Mouse (Mus musculus) lung, postnatal 36 days (tissue): ENCODE results near the gene Adcyap1r1.

ENCODE experiments used
- DNase-seq: peaks from one replicate; pipeline ENCODE4 v3.0.0; 2022; ENCODE audit warnings: mixed read lengths

The Adcyap1r1 gene

DNA sequence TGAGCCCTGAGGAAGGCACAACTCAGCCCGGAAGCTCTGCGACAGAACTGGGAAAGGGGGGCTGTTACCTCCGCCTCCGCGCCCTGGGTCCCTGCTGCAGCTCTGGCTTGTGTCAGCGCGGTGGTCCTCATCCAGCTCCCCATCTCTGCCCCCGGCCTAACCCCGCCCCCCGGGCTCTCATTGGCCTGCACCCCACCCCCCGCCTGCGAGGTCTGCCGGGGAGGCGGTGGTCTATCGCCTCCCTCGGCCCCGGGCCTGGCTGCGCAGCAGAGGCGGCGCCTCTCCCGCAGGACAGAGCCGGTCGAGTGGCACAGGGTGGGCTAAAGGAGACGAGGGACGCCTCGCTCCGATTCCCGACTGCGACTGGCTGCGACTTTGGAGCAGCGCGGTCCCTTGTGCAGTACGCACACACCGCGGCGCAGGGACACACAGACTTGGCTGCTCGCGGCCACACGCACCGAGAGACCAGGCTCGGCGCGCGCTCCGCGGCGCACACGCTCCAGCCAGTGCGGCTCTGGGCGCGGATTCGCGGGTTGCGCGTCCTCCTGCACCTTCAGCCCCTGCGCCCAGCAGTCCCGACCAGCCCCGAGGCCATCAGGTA, at the start of gene Adcyap1r1:
TSS of gene Adcyap1r1 (plus strand) at position 208 of the 601 bp plus-strand sequence.
- no peak for DNase-seq

DNA sequence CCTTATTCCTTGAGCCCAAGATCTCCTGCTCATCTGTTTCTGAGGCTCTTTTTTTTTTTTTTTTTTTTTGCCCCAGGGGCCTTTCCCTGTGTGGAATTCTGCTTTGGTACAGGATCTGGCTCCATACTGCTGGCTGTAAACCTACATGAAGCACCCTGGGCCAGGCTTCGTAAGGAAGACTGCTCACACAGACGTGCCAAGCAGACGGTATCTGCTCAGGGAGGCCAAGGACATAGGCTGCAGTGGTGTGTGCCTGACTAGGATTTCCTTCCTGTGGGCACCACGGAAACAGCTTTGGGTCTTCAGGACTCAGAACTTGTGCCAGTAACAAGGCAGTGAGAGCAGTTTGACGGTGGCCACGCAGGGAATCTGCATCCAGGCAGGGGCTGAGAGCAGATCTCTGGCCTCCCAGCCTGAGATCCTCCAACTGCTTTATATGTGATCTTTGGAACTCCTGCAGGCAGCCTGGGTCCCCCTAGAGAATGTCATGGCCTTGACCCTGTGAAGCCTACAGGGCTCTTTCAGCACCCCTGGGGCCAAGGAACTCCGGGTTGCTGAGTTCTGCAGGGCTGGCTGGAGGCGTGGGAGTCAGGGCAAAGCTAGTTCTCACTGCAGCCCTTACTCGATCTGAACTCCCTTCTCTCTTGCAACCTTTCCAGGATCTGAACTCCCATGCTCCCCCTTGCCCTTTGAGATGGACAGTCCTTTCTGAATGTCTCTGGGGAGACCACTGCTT, 49.6 kb upstream of the Adcyap1r1 start:
- no peak for DNase-seq

DNA sequence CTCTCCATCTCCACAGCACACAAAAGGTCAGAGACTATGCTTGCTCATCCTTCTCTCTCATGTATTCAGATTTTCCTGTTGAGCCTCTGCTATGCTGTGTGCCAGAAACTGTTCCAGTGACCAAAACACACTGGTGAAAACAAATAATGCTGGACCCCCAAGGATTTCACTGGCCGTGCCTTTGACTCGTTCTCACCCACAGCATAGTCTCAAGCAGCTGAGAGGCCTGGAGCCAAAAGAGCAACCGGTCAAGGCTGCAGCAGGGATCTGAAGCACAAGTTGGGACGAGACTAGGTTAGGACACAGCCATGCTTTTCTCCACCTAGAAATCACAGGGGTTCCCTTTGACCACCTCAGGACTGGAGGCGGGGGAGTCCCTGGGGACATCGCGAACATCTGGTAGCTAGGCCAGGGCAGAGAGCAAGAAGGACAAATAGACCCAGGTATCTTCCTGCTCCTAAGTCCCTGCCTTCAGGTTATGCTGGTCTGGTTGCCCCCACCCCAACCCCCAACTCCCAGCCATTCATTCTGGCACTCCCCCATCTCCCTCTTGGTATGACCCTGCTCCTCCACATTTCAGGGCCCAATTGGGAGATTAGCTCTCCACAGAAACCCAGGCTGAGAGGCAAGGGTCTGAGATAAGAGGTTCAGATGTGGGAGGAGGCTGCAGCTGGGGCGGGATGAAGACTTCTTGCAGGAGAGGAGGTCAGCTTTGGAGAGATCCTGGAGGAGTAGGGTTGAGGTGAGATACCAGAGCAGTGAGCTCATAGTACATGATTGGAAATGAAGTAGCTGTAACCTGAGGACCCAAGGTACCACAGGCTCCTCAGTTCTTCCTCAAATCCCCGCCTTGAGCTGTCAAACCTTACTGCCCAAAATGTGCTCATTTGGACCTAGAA, 48.1 kb upstream of the Adcyap1r1 start:
- no peak for DNase-seq

DNA sequence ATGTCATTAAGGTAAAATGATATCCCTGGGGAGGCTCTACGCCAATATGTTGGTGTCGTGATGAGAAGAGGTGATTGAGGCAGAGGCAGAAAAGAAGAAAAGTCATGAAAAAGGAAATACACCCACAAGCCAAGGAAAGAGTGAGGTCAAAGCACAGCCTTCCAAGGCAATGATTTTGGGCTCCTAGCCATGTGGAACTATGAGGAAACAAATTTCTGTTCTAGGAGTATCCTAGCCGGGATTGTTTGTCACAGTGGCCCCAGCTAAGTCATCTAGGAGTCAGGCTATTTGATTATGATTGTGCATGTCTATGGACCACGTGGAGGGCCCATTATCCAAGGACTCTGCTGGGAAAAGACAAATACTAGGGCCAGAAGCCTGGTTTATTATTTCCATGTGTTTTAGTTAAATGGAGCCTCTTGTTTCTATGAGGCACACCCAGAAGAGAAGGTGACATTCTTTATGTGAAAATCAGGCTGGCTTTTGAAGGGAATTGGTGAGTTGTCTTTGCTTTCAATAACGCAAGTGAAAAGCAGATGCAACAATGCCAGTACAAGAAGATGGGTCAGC, 47.3 kb upstream of the Adcyap1r1 start:
- DNase-seq: peak; percentile 18

DNA sequence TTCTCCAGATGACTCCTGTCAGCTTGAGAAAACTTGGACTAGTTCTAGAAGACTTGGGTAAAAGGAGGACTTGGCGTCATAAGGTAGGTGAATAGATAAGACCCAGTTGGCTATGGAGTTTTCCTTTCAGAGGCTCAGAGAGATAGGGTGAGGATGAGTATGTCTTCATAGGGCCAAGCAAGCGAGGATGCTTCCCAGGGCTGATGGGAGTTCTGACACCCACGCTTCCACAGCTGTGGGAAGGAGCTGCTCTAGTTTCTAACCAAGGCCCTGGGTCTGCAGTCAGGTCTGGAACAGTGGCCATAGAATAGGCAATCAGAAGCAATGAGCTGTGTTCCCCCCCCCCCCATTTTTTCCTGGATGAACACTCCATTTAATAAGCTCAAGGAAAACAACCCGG, 44.4 kb upstream of the Adcyap1r1 start:
- no peak for DNase-seq

DNA sequence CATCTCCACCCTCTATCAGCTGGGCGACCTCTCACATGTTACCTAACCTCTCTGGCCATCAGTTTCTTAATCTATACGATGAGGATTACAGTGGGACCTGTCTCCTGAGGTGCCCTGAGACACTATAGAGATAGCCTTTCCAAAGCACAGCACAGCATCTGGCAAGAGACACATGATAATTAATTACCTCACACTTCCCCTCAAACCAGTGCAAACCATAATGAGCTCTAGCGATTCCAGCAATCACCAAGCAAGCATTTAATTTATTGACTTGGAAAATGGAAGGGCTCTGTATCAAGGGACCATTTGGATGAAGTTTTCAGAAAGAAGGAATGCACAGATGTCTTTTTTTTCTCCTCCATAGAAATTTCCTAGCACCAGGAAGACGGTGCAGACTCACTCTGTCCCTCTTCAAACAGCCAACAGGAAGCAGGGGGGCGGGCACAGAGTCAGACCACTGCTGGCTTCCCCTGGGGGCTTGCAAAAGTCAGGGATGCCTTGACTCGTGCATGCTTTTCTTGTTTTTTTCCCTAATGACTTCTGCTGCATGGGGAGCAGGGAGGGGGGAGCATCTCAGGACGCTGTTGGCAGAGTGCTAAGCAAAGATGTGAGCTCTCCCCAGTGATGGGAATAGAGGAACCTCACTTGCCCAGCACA, 41.5 kb upstream of the Adcyap1r1 start:
- DNase-seq: no peak

DNA sequence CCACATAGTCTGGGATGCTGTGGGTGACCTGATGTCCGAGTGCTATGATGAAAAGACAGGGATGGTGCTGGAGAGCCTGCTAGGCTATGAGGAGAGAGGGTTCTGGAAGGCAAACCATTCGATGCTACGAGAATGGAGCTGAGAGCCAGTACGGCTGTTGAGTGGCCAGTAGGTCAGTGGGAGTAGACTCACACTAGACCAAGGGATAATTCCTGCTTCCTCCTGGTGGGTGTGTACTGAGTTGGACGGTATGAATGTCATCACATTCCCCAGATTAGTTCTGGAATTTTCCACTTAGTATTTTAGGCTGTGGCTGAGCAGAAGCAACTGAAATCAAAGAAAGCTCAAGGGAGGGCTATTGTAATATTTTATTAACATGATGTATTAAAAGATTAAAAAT, 40.8 kb upstream of the Adcyap1r1 start:
- DNase-seq: peak; percentile 29

DNA sequence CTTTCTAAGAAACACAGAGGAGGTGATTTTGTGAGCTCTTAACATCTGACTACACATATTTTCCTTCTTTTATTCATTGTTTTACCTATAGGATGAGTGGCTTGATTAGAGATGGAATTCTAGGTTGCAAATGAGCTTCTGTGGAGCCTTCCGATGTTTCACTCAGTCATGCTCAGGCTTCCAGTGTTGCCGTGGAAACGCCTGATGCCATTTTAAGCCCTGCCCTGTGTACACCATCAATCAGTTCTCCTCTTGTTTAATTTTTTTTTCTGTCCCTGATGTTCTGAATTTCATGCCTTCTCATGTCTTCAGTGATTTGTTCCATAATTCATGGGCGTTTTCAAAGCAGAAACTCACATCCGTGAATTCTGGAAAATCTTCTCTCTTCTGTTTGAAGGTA, 35.6 kb upstream of the Adcyap1r1 start:
- DNase-seq: no peak

DNA sequence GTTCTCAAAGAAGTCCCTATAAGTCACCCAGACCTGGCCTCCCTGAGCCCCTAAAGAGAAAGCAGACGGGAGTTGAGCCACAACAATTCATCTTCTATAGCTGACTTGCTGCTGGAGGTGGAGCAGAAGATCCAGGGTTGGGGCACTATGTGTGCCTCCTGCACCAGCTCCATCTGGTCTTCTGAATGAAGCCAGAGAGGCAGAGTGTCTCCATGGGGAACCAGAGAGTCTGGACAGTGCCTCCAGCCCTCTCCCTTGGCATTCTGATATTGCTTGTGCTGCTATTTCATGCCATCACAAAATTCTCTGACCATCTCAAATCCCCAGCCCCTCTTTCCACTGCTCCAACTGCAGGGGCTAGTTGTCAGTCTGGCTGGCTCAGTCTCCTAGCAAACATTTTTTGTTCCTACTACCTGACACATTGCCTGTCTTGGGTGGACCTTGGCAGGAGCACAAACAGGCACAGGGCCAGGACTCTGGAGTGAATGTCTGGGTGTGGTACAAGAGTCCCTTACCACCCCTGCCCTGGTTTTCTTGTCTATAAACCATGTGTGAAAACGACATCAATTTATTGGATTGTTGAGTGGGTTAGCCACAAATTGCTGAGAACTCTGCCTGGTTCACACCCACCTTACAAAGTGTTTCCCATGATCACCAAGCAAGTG, 32.9 kb upstream of the Adcyap1r1 start:
- no peak for DNase-seq

DNA sequence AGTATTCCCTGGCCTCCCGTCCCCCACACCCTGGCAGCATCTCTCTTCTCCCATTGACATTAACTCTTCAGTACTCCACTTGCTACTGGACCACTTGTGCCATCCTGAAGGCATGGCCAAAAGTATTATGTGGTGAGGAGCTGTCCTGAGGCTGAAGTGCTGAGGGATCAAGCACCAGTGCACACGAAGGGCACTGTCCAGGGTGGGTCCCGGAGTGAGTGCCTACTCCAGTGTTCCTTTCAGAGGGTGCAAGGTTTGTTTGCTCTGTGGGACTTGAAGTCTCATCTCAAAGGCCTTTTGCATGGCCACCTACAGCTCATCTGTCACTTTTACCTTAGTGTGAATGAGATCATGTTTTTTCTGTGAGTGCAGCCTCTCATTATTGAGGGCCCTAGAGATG, 31.4 kb upstream of the Adcyap1r1 start:
- no peak for DNase-seq

DNA sequence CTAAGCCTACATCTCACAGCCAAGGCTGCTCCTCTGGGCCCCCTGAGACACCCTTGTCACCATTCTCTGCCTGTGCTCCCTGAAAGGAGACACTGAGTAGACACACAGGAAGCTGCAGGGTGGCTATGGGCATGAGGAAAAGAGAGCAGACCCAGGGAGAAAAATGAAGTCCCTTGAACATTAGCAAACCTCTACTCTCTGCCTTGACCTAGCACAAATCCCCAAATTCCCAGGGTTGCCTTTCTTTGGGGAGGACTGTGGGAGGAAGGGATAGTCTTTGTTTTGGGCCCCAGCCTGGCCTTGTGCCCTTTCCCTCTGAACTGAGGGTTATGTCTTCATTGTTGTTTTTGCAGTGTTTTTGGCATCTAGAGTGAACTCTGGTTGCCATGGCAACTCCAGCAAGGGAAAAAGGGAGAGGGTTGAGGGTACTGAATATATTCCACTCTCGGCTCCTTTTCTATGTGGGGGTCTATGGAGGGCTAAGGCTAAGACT, 30.9 kb upstream of the Adcyap1r1 start:
- no peak for DNase-seq

DNA sequence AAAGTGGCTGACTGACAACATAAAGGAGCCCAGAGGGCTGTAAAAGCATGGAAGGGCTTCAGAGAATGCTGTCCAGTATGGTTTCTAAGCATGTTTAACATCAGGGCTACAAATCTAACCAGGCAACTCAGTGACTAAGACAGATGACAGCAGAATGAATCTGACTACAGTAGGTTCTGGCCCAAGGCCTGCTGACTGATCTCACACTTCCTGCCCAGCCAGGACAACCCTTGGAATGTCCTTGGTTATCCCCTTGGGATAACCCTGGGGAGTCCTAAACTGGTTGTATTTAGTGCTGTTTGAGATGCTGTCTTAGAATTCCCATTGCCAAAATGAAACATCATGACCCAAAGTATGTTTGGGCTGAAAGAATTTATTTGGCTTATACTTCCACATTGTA, 19.7 kb upstream of the Adcyap1r1 start:
- DNase-seq: no peak

DNA sequence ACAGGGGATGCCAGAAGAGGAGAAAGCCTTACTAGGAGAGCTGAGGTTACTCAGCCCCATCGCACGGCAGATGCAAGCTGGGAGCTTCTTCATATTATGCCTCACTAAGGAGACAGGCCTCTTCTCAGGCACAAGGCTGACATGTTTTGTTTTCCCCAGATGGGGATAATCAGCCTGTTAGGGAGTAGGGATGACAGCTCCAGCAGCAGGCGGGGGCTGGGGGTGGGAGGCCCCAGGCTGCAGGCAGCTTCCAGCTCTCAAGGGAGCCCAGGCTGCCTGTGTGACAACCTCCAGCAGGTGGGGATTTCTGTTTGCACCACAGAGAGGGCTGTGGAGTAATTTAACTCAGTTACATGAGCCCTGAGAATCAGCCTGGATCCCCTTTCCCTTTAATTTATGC, 17.4 kb upstream of the Adcyap1r1 start:
- no peak for DNase-seq

DNA sequence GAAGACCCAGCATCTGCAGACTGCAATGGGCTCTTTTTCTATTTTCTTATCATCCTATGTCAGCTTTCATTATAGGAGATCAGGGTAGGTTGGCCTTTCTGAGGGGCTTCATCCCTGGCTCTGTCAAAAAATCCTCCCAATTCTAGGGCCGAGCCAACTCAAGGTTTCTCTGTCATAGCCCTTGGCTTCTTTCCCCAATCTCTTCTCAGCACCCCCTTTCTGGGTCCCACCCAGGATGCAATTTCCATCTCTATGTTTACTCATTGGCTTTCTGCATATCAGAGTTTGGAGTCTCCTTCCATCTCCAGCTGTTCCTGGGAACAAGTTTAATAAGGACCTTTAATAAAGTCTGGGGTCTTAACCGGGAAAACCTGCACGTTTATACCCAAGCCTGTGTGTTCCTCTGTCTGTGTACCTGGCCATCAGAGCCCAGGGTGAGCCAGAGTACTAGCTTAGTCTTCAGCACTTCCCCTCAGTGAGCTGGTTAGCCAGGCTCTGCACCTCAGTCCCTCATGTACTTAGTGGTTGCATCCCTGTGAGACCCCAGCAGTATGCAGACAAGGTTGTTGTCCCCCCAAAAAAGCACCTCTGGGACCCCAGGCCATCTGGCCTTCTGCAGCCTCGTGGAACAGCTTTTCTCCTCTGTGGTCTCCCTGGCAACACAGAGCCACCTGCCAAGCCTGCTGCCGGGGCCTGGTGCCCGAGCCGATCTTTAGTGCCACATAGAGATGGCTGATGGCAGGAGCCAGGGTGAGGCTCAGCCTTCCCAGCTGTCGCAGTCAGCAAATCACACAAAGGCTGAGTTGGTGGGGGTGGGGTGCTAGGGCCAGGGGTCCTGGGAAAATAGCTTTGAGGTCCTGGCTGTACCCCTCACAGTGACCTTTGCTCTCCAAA, 16.3 kb upstream of the Adcyap1r1 start:
- no peak for DNase-seq

DNA sequence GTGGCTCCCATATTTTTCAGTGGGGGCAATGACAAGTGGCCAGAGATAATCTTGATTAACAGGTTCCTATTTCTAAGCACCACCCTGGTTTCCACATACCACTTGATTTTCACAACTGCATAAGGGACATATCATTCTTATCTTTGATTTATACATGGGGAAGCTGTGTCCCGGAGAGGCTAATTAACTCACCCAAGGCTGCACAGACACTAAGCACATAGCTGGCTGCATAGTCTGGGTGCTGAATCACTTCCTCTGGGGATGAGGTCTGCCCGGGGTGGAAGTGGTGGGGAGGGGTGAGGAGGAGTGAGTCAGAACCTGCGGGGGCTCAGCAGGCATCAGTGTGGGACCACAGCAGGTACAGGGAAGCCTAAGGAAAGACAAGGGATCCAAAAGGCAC, 13.9 kb upstream of the Adcyap1r1 start:
- no peak for DNase-seq

DNA sequence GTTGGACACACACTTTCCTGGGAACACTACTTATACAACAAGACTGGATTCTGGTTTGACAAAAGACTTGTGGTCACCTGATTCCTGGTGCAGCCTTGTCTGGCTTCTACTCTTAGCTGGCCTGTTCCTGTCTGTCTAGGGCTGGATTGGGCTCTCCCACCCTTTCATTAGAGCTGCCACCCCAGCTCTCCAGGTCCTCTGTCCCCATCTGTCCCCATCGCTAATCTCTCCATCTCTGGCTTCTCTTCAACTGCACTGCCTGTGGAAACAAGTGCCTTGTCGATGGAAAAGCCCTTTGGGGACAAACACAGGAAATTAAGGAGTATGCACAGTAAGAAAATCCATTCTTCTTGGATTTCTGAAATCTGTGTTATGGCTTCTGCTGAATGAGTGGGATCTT, 12.9 kb upstream of the Adcyap1r1 start:
- no peak for DNase-seq

DNA sequence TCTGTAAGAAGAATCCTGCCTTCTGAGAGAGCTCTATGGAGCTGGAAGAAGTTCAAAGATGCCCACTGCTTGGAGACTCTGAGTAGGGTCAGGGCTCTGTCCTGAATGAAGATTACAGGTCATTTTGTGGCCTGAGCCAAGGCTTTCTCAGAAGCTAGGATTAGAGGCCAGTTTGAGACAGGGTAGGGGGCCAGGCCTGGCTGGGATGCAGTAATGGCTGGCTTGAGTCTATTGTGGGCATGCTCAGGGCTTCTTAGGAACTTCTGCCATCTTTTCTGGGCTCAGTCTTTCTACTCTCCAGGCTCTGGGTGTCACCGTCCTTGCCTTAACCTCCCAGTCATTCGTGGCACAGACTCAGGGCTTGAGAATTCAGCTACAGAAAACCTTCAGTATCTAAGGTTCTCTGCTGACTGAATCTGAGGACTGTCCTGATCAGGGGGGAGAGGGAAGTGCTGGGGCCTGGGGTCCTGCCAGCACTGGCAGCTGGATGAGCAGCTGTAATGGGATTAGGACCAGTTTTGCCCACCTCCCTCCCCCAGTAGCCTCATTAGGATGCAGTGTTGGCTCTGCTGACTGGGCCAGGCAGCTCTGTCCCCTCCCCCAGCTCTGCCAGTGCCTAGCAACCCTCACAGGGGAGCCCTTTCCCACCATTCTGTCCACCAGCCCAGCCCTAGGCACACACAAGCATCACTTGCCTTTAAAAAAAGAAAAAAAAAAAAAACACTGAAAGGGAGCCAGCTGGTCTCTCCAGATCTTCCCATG, 7.7 kb upstream of the Adcyap1r1 start:
- DNase-seq: no peak

DNA sequence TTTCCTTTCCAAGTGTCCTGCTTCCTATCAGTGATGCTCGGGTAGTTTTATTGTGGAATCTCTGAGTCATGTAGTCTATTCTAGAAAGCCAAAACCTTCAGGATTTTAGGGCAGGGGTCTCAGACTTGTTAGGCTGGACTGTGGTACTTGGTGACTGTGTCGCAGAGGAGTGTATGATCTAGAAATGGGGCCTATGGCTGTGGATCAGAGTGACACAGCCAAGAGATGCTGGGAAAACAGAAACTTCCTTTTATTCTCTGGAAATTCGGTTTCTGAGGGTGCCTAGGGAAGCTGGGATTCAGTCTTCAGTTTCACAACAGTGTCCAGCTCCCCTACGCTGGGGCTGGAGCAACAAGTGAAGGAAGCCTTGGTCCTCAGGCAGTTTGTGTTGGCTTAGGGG, 7.1 kb upstream of the Adcyap1r1 start:
- no peak for DNase-seq

DNA sequence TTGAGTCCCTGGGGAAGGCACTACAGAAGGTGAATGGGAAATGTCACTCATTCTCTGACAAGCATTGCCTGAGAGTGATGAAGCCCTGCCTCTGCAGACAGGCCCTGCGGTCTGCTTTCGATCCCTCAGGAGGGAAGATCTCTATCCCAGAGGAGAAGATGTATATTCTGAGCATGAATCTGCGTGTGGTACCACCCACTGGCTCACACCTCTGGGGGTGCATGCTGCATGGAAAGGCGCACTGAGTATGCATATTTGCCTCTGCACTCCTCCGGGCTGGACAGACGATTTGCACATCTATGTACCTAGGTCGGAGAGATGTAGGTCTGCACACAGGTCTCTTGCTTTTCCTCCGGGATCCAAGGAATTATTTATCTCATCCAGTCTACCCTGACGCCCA, 3.6 kb upstream of the Adcyap1r1 start:
- DNase-seq: no peak

DNA sequence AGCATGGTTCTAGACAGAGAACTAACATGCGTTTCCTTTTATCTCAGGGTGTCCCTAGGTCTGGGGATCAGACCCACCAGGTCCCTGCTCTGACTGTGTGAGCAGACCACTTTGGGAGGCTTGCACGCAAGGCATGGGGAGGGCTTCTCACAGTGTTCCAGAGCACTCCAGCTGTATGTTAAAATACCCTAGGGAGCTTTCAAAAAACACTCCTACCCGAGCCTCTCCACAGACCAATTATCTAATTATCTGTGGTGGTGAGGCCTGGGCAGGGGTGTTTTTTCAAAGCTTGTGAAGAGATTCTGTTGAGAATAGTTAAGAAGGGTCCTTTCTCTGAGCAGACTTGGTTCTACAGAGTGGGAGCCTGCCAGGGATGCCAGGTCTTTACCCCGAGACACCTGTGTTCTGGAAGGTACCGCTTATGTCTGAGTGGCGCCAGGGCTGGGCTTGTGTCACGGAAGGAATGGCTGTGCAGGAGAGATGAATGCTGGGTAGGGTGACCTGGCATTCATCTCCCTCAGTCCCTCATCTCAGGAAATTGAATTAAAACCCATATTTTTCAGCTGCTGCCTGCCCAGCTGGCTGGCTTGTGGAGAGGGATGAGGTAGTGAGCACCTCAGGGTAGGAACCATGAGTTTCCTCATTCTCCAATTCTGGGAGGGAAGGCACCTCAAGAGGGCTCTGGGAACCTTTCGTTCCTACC, 2.7 kb upstream of the Adcyap1r1 start:
- DNase-seq: no peak
